Mouse (Mus musculus) megakaryocyte-erythroid progenitor cell, adult 5-6 weeks (primary cell): ENCODE data around the gene Adgrf2. TPM values are rescaled to one million over a fixed set of nuclear protein-coding genes. Genes with fewer than 3 reads are reported as not detected.

Experiments
- ATAC-seq: replicated peaks from 2 replicates; pipeline ENCODE4 v1.8.0; 2016; ENCODE audit warnings: mild to moderate bottlenecking, inconsistent platforms; ENCODE audit not compliant: severe bottlenecking, poor library complexity, low FRiP score, low TSS enrichment
- total RNA-seq, 2 experiments: library from RNA; stranded (forward) in 1 of 2; stranded (reverse) in 1 of 2; fragments of 200-1000, 215-1000 nt in 1 of 2; fragments of >200 nt in 1 of 2; fragmentation: Nextera tagmentation in 1 of 2; gene quantifications; 2 replicates each; pipeline ENCODE4 v1.2.3; 2014 to 2017

The Adgrf2 gene
- total RNA-seq (2014; fragmentation: Nextera tagmentation) (not detected in 2 replicates), total RNA-seq (2017) (not detected in 2 replicates)

- ATAC-seq, result no peak
Observed at GRCm38 (mm10) chr17:42741801-42742217, at the start of gene Adgrf2. TSS of gene Adgrf2 (minus strand) at chr17:42742179.

GRCm38 (mm10) chr17:42790787-42791186 lies 48.8 kb upstream of the Adgrf2 start:
- ATAC-seq, result no peak

- ATAC-seq, result peak; percentile 65
Observed at GRCm38 (mm10) chr17:42789723-42790122, 47.7 kb upstream of the Adgrf2 start.

- no peak for ATAC-seq
Observed at GRCm38 (mm10) chr17:42788686-42789453, 46.9 kb upstream of the Adgrf2 start.

GRCm38 (mm10) chr17:42782156-42782757 lies 40.3 kb upstream of the Adgrf2 start:
- peak; percentile 96 for ATAC-seq

- no peak for ATAC-seq
Observed at GRCm38 (mm10) chr17:42753791-42754190, 11.8 kb upstream of the Adgrf2 start.

GRCm38 (mm10) chr17:42752173-42752572 lies 10.2 kb upstream of the Adgrf2 start:
- no peak for ATAC-seq

- no peak for ATAC-seq
Observed at GRCm38 (mm10) chr17:42745657-42746420, 3.9 kb upstream of the Adgrf2 start.

GRCm38 (mm10) chr17:42742823-42743222 lies 844 bp upstream of the Adgrf2 start:
- ATAC-seq, result no peak

GRCm38 (mm10) chr17:42738794-42739193 lies 3.2 kb downstream of the Adgrf2 start:
- no peak for ATAC-seq

GRCm38 (mm10) chr17:42717161-42717560 lies 24.8 kb downstream of the Adgrf2 start:
- ATAC-seq, result no peak

GRCm38 (mm10) chr17:42714991-42715390 lies 27.0 kb downstream of the Adgrf2 start:
- ATAC-seq, result no peak

GRCm38 (mm10) chr17:42710717-42711116 lies 31.3 kb downstream of the Adgrf2 start:
- no peak for ATAC-seq

- no peak for ATAC-seq
Observed at GRCm38 (mm10) chr17:42705611-42706010, 36.4 kb downstream of the Adgrf2 start.

GRCm38 (mm10) chr17:42702198-42702597 lies 39.8 kb downstream of the Adgrf2 start:
- no peak for ATAC-seq

GRCm38 (mm10) chr17:42694730-42695129 lies 47.2 kb downstream of the Adgrf2 start:
- ATAC-seq, result no peak

GRCm38 (mm10) chr17:42692136-42692535 lies 49.8 kb downstream of the Adgrf2 start, which contains the start of gene Adgrf4:
TSS of gene Adgrf4 (minus strand) at chr17:42692284.
- ATAC-seq, result no peak

GRCm38 (mm10) chr17:42690531-42690930 lies 51.4 kb downstream of the Adgrf2 start:
- ATAC-seq, result no peak
